Mouse (Mus musculus) MEL (cell line): Measurements from ENCODE around the gene Alpk1. TPM values are rescaled to one million over a fixed set of nuclear protein-coding genes. Genes with fewer than 3 reads are reported as not detected.
A peak's percentile ranks its signal among the peaks of the same experiment; 100 is the strongest.

Experiments used
- DNase-seq: peaks from one replicate; pipeline ENCODE4 v3.0.0; 2011; ENCODE audit warnings: low read depth, low spot score
- H3K27ac ChIP-seq: 2 replicates; pipeline ENCODE4 v1.5.1; 2012; ENCODE audit warnings: low read depth, mild to moderate bottlenecking, control low read depth, low read length, moderate library complexity; ENCODE audit not compliant: control insufficient read depth
- H3K27me3 ChIP-seq, 2 experiments: fragments of 150-350 bp in 1 of 2; sonication (generic) in 1 of 2; 2 replicates each; pipeline ENCODE4 v1.6.1; 2012; ENCODE audit warnings: low read length in 2 of 2, mild to moderate bottlenecking in 2 of 2, improper control_type of control experiment in 1 of 2, moderate library complexity in 1 of 2; ENCODE audit not compliant: insufficient read depth in 2 of 2, control insufficient read depth in 1 of 2
- H3K36me3 ChIP-seq, 2 experiments: 2 replicates each; pipeline ENCODE4 v1.6.1; 2012 to 2014; ENCODE audit warnings: low read length in 2 of 2, improper control_type of control experiment in 1 of 2, inconsistent platforms in 1 of 2, mild to moderate bottlenecking in 1 of 2; ENCODE audit not compliant: insufficient read depth in 2 of 2, control insufficient read depth in 1 of 2
- H3K4me1 ChIP-seq, 2 experiments: fragments of 150-350 bp in 1 of 2; sonication (generic) in 1 of 2; 2 replicates each; pipeline ENCODE4 v1.6.1; 2012; ENCODE audit warnings: low read length in 2 of 2, improper control_type of control experiment in 1 of 2, mild to moderate bottlenecking in 1 of 2; ENCODE audit not compliant: insufficient read depth in 2 of 2, control insufficient read depth in 1 of 2
- H3K4me3 ChIP-seq, 2 experiments: fragments of 150-350 bp in 1 of 2; sonication (generic) in 1 of 2; 2 replicates each; pipeline ENCODE4 v1.5.1; 2012; ENCODE audit warnings: low read depth in 2 of 2, low read length in 2 of 2, mild to moderate bottlenecking in 2 of 2, moderate library complexity in 2 of 2, control low read depth in 1 of 2, improper control_type of control experiment in 1 of 2; ENCODE audit not compliant: control insufficient read depth in 1 of 2, insufficient read depth in 1 of 2
- H3K79me2 ChIP-seq: 2 replicates; pipeline ENCODE4 v1.6.1; 2012; ENCODE audit warnings: mild to moderate bottlenecking, low read length, moderate library complexity; ENCODE audit not compliant: control insufficient read depth, poor library complexity, insufficient read depth
- H3K9ac ChIP-seq: 2 replicates; pipeline ENCODE4 v1.6.1; 2012; ENCODE audit warnings: low read depth, mild to moderate bottlenecking, control low read depth, low read length, moderate library complexity; ENCODE audit not compliant: control insufficient read depth, poor library complexity, severe bottlenecking
- H3K9me3 ChIP-seq: fragments of 150-350 bp; sonication (generic); replicated peaks from 2 replicates; pipeline ENCODE4 v1.6.1; 2012; ENCODE audit warnings: mild to moderate bottlenecking, low read length, improper control_type of control experiment, moderate library complexity; ENCODE audit not compliant: insufficient read depth
- BHLHE40 ChIP-seq: IDR thresholded peaks from 2 replicates; pipeline ENCODE4 v1.6.1; 2012; ENCODE audit warnings: low read depth, mild to moderate bottlenecking, inconsistent platforms, low read length, improper control_type of control experiment, borderline replicate concordance
- CTCF ChIP-seq, 3 experiments: IDR thresholded peaks in 2 of 3; conservative IDR thresholded peaks in 1 of 3; 2 replicates each; pipeline ENCODE4 v1.5.1; 2011 to 2012; ENCODE audit warnings: low read length in 3 of 3, low read depth in 2 of 3, mild to moderate bottlenecking in 2 of 3, improper control_type of control experiment in 1 of 3, inconsistent platforms in 1 of 3, mixed read lengths in 1 of 3, moderate library complexity in 1 of 3; ENCODE audit not compliant: control insufficient read depth in 1 of 3, insufficient read depth in 1 of 3, poor library complexity in 1 of 3, severe bottlenecking in 1 of 3
- ETS1 ChIP-seq: IDR thresholded peaks from 2 replicates; pipeline ENCODE4 v1.6.1; 2012; ENCODE audit warnings: low read depth, mild to moderate bottlenecking, inconsistent platforms, low read length, improper control_type of control experiment, moderate library complexity
- GATA1 ChIP-seq: IDR thresholded peaks from 2 replicates; pipeline ENCODE4 v1.6.1; 2011; ENCODE audit warnings: low read depth, low read length, improper control_type of control experiment
- JUND ChIP-seq: IDR thresholded peaks from 2 replicates; pipeline ENCODE4 v1.6.1; 2011; ENCODE audit warnings: low read depth, mild to moderate bottlenecking, improper control_type of control experiment, low read length
- MAFK ChIP-seq: IDR thresholded peaks from 2 replicates; pipeline ENCODE4 v1.6.1; 2011; ENCODE audit warnings: low read depth, mild to moderate bottlenecking, low read length, improper control_type of control experiment, borderline replicate concordance
- MYB ChIP-seq: IDR thresholded peaks from 2 replicates; pipeline ENCODE4 v1.6.1; 2011; ENCODE audit warnings: mild to moderate bottlenecking, low read depth, low read length, improper control_type of control experiment
- NRF1 ChIP-seq: IDR thresholded peaks from 2 replicates; pipeline ENCODE4 v1.6.1; 2014; ENCODE audit warnings: low read depth, mild to moderate bottlenecking, inconsistent platforms, low read length, improper control_type of control experiment, moderate library complexity; ENCODE audit not compliant: poor library complexity, insufficient read depth, severe bottlenecking
- POLR2A ChIP-seq, 2 experiments: IDR thresholded peaks; 2 replicates each; pipeline ENCODE4 v1.6.1; 2011 to 2012; ENCODE audit warnings: low read length in 2 of 2, mild to moderate bottlenecking in 2 of 2, control low read depth in 1 of 2, improper control_type of control experiment in 1 of 2, low read depth in 1 of 2, moderate library complexity in 1 of 2; ENCODE audit not compliant: control insufficient read depth in 1 of 2, insufficient read depth in 1 of 2, poor library complexity in 1 of 2
- RAD21 ChIP-seq: IDR thresholded peaks from 2 replicates; pipeline ENCODE4 v1.6.1; 2011; ENCODE audit warnings: mild to moderate bottlenecking, low read depth, low read length, improper control_type of control experiment
- RCOR1 ChIP-seq: IDR thresholded peaks from 2 replicates; pipeline ENCODE4 v1.6.1; 2012; ENCODE audit warnings: low read depth, mild to moderate bottlenecking, inconsistent platforms, low read length, improper control_type of control experiment
- SMC3 ChIP-seq: IDR thresholded peaks from 2 replicates; pipeline ENCODE4 v1.6.1; 2011; ENCODE audit warnings: low read depth, low read length, improper control_type of control experiment
- TAL1 ChIP-seq: IDR thresholded peaks from 2 replicates; pipeline ENCODE4 v1.6.1; 2012; ENCODE audit warnings: mild to moderate bottlenecking, inconsistent platforms, low read length, moderate library complexity, mixed read lengths
- TCF12 ChIP-seq: IDR thresholded peaks from 2 replicates; pipeline ENCODE4 v1.6.1; 2014; ENCODE audit warnings: low read depth, mild to moderate bottlenecking, inconsistent platforms, low read length, improper control_type of control experiment, moderate library complexity
- UBTF ChIP-seq: IDR thresholded peaks from 2 replicates; pipeline ENCODE4 v1.6.1; 2012; ENCODE audit warnings: low read depth, mild to moderate bottlenecking, inconsistent platforms, low read length, improper control_type of control experiment, moderate library complexity, borderline replicate concordance; ENCODE audit not compliant: insufficient read depth
- USF1 ChIP-seq: IDR thresholded peaks from 2 replicates; pipeline ENCODE4 v1.6.1; 2014; ENCODE audit warnings: low read depth, mild to moderate bottlenecking, inconsistent platforms, low read length, improper control_type of control experiment, moderate library complexity
- ZNF384 ChIP-seq: IDR thresholded peaks from 2 replicates; pipeline ENCODE4 v1.6.1; 2012; ENCODE audit warnings: low read depth, mild to moderate bottlenecking, inconsistent platforms, low read length, improper control_type of control experiment
- polyA plus RNA-seq, 2 experiments: library from polyadenylated mRNA; stranded (reverse) in 1 of 2; unstranded in 1 of 2; fragments of >175 nt in 1 of 2; fragments of >200 nt in 1 of 2; gene quantifications; 2 replicates each; pipeline versions ENCODE4 v1.2.1 to v1.2.4; 2012; ENCODE audit warnings: low replicate concordance in 2 of 2, low read depth in 1 of 2; ENCODE audit not compliant: insufficient read length in 2 of 2, insufficient read depth in 1 of 2, missing spikeins in 1 of 2
- total RNA-seq: library from RNA; depleted of rRNA; stranded (reverse); fragments of 300-350 nt; gene quantifications from 2 replicates; pipeline ENCODE4 v1.2.3, GENCODE M21; 2012

The Alpk1 gene
- total and polyA plus RNA-seq, 3 experiments: 1.8 to 2.4 TPM; not detected in 1

DNA sequence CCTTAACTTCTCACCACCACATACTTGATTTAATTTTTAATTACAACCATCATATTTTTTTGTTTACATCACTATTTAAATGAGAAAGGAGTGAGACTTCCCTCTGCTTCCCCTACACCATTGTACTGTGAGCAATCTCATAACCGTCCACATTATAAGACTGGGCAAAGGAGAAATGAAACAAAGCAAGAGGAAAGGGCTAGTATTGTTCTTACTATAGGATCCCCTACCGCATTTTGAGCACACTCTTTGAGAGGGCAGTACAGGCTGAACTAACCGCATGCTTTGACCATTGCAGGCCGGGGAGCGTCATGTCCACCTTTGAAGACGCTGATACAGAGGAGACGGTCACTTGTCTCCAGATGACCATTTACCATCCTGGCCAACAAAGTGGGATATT is 15.9 kb upstream of the Alpk1 start:
- H3K27ac ChIP-seq: no peak overlapping the region
- H3K4me1 ChIP-seq: peaks cover 5 to 11% of the 10 kb centered on the region in 2 experiments; a peak in 3 of 4 replicates
- no peaks in the 10 kb centered on the region for H3K79me2 ChIP-seq
- no peaks in the 10 kb centered on the region for H3K9me3 ChIP-seq
- no peaks in the 10 kb centered on the region for H3K27me3 ChIP-seq
- DNase-seq: no peak
- H3K4me3 ChIP-seq: no peak overlapping the region
- peaks cover 0 to 10% of the 10 kb centered on the region in 2 experiments; a peak in 2 of 4 replicates for H3K36me3 ChIP-seq
- H3K9ac ChIP-seq: no peak overlapping the region
- no peak for TF ChIP-seq ZNF384
- no peak for TF ChIP-seq TCF12
- no peak for TF ChIP-seq GATA1
- no peak for TF ChIP-seq UBTF
- no peak for TF ChIP-seq BHLHE40
- no peak for TF ChIP-seq NRF1
- TF ChIP-seq MYB: no peak
- no peak for TF ChIP-seq POLR2A (IDR thresholded peaks at IDR 0.05; ENCODE audit: control insufficient read depth in 1 of 2, insufficient read depth in 1 of 2, low read depth in 1 of 2, low read length in 2 of 2, poor library complexity in 1 of 2)
- no peak for TF ChIP-seq JUND
- no peak for TF ChIP-seq TAL1
- no peak for TF ChIP-seq RAD21
- no peak for TF ChIP-seq USF1
- no peak for TF ChIP-seq MAFK
- TF ChIP-seq, all 39 proteins: peak for 0

DNA sequence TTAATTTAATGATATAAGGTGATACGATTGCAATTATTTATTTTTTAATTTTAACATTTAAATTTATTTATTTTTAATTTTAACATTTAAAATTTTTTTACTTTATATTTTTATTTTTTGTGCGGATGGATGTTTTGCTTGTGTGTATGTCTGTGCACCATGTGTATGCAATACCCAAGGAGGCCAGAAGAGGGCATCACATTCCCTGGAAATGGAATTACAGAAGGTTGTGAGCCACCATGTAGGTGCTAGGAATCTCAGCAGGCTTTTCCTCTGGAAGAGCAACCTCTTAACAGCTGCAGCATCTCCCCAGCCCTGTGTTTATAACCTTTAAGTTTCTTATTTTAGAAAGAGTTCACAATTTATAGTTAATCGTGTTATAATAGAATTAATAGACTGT is 15.4 kb upstream of the Alpk1 start:
- Histone ChIP-seq H3K9me3 (no peaks in the 10 kb centered on the region), H3K36me3 (peaks cover 0 to 10% of the 10 kb centered on the region in 2 experiments; a peak in 2 of 4 replicates), H3K27ac (no peak overlapping the region), H3K9ac (no peak overlapping the region), H3K27me3 (no peaks in the 10 kb centered on the region), H3K4me1 (peaks cover 5 to 12% of the 10 kb centered on the region in 2 experiments; a peak in 3 of 4 replicates), H3K79me2 (no peaks in the 10 kb centered on the region; the same call in 1 of the 2 replicates), H3K4me3 (no peak overlapping the region)
- no peak for TF ChIP-seq ETS1
- TF ChIP-seq RAD21: peak; percentile 26
- TF ChIP-seq SMC3: peak; percentile 31
- peak; percentile 21 to 45 (median 40); a peak in 5 of 6 replicates for TF ChIP-seq CTCF (IDR thresholded peaks at IDR 0.05 in 2 of 3, conservative IDR thresholded peaks at IDR 0.05 in 1 of 3; ENCODE audit: control insufficient read depth in 1 of 3, insufficient read depth in 1 of 3, low read depth in 2 of 3, low read length in 3 of 3, poor library complexity in 1 of 3, severe bottlenecking in 1 of 3)
- no peak for TF ChIP-seq RCOR1
- DNase-seq: peak; percentile 33
